8 mouse cellular contexts compared by ENCODE assay signal in the genomic region with DNA sequence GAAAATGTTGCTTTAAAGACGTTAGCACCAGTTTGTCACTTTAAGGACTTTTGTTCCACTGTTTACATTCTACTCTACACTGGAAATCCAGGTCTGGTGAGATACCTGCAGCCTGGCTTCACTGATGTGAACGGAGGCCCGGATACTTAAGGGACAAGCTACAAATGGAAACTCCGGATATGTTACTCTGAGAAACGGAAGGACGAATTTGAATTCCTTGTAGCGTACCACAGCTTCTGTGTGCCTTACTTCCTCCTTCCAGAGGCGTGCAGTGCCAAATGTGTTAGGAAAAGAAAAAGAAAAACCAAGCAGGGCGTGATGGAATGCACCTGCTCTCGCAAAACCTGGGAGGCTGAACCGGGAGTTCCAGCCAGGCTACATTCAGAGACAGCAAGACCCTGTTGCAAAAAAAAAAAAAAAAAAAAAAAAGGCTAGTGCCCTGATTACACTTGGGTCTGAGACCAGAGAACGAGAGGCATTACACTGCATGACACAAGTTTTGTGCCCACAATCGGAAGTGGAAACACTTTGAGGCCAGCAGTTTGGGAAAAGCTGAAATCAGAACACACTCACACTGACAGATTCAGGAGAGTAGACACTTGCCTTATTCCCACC. TPM values are rescaled to one million over a fixed set of nuclear protein-coding genes. Genes with fewer than 3 reads are reported as not detected.
DNase-seq lines count a peak whose midpoint lies in the region; ATAC-seq and TF ChIP-seq lines count a peak whose summit lies in the region.

No protein-coding gene starts in this region.

- TF ChIP-seq CTCF in MEL (IDR thresholded peaks at IDR 0.05 in 2 of 3, conservative IDR thresholded peaks at IDR 0.05 in 1 of 3; ENCODE audit: control insufficient read depth in 1 of 3, insufficient read depth in 1 of 3, low read depth in 2 of 3, low read length in 3 of 3, poor library complexity in 1 of 3, severe bottlenecking in 1 of 3) = no peak
- TF ChIP-seq CTCF in lung, embryonic 14.5 days (IDR thresholded peaks at IDR 0.05; ENCODE audit: low read depth) = no peak
- no peak for TF ChIP-seq CTCF in small intestine, adult 2 months (IDR thresholded peaks at IDR 0.05; ENCODE audit: extremely low read depth, insufficient read length, insufficient replicate concordance, low read depth, low read length)

- no peaks in the 10 kb centered on the region; the same call in 1 of the 2 replicates for H3K79me2 ChIP-seq in MEL (ENCODE audit: control insufficient read depth, insufficient read depth, low read length, poor library complexity)

- peak overlapping the region; percentile 68 to 90 for H3K4me3 ChIP-seq in MEL (ENCODE audit: control insufficient read depth in 1 of 2, insufficient read depth in 1 of 2, low read depth in 2 of 2, low read length in 2 of 2)
- H3K4me3 ChIP-seq in forebrain, embryonic 13.5 days = peak overlapping the region; percentile 62
- H3K4me3 ChIP-seq in intestine, embryonic 15.5 days (replicated peaks) = peak overlapping the region; percentile 72
- H3K4me3 ChIP-seq in lung, embryonic 14.5 days (ENCODE audit: low read depth, low read length) = peak overlapping the region; percentile 59
- peak overlapping the region; percentile 92 for H3K4me3 ChIP-seq in small intestine, adult 2 months (ENCODE audit: low read depth, low read length)

- H3K27me3 ChIP-seq in MEL (ENCODE audit: control insufficient read depth in 1 of 2, insufficient read depth in 2 of 2, low read length in 2 of 2) = no peaks in the 10 kb centered on the region
- peaks cover 8% of the 10 kb centered on the region; the same call in 1 of the 2 replicates for H3K27me3 ChIP-seq in forebrain, embryonic 13.5 days
- H3K27me3 ChIP-seq in intestine, embryonic 15.5 days (replicated peaks) = no peaks in the 10 kb centered on the region
- H3K27me3 ChIP-seq in lung, embryonic 14.5 days (ENCODE audit: insufficient read depth, low read length) = no peaks in the 10 kb centered on the region
- no peaks in the 10 kb centered on the region for H3K27me3 ChIP-seq in small intestine, adult 2 months (ENCODE audit: control insufficient read depth, insufficient read depth, low read length)

- peak overlapping the region; percentile 75 for H3K9ac ChIP-seq in MEL (ENCODE audit: control insufficient read depth, low read depth, low read length, poor library complexity, severe bottlenecking)
- H3K9ac ChIP-seq in forebrain, embryonic 13.5 days = peak overlapping the region; percentile 81
- H3K9ac ChIP-seq in intestine, embryonic 15.5 days = peak overlapping the region; percentile 82
- H3K9ac ChIP-seq in lung, embryonic 14.5 days = peak overlapping the region; percentile 53

- no peak for TF ChIP-seq RAD21 in MEL (IDR thresholded peaks at IDR 0.05; ENCODE audit: low read depth, low read length)

- DNase-seq in heart, adult 11 months = peak; percentile 94
- DNase-seq in heart, adult 9 months (ENCODE audit: low spot score in 2 of 2) = no peak
- peak; percentile 90 for DNase-seq in MEL (ENCODE audit: low read depth, low spot score)
- peak; percentile 67 for DNase-seq in lung, embryonic 14.5 days
- DNase-seq in layer of hippocampus, postnatal 36 days = no peak

- no peaks in the 10 kb centered on the region for H3K9me3 ChIP-seq in MEL (replicated peaks; ENCODE audit: insufficient read depth, low read length)
- no peaks in the 10 kb centered on the region for H3K9me3 ChIP-seq in forebrain, embryonic 13.5 days (replicated peaks)
- no peaks in the 10 kb centered on the region for H3K9me3 ChIP-seq in intestine, embryonic 15.5 days
- no peaks in the 10 kb centered on the region for H3K9me3 ChIP-seq in lung, embryonic 14.5 days (ENCODE audit: low read depth, low read length)

- peak overlapping the region; percentile 81 for H3K27ac ChIP-seq in MEL (ENCODE audit: control insufficient read depth, low read depth, low read length)
- H3K27ac ChIP-seq in forebrain, embryonic 13.5 days = no peak overlapping the region
- peak overlapping the region; percentile 81 for H3K27ac ChIP-seq in intestine, embryonic 15.5 days
- H3K27ac ChIP-seq in lung, embryonic 14.5 days (ENCODE audit: low read depth) = peak overlapping the region; percentile 80
- H3K27ac ChIP-seq in small intestine, adult 2 months (ENCODE audit: insufficient read depth, low read depth, low read length) = peak overlapping the region; percentile 93

- H3K4me1 ChIP-seq in MEL (ENCODE audit: control insufficient read depth in 1 of 2, insufficient read depth in 2 of 2, low read length in 2 of 2) = peaks cover 0 to 13% of the 10 kb centered on the region in 2 experiments; a peak in 2 of 4 replicates
- H3K4me1 ChIP-seq in forebrain, embryonic 13.5 days = peaks cover 4% of the 10 kb centered on the region
- peaks cover 7% of the 10 kb centered on the region; the same call in 1 of the 2 replicates for H3K4me1 ChIP-seq in intestine, embryonic 15.5 days (replicated peaks)
- H3K4me1 ChIP-seq in lung, embryonic 14.5 days (ENCODE audit: insufficient read depth) = peaks cover 4% of the 10 kb centered on the region; the same call in 1 of the 2 replicates
- H3K4me1 ChIP-seq in small intestine, adult 2 months (ENCODE audit: control insufficient read depth, insufficient read depth, insufficient read length, low read length) = peaks cover 7% of the 10 kb centered on the region; the same call in 1 of the 2 replicates

- WGBS in forebrain, embryonic 13.5 days = 11% methylated on average over 13 of the region's 13 CpGs
- WGBS in intestine, embryonic 15.5 days = 9% methylated on average over 13 of the region's 13 CpGs
- WGBS in lung, embryonic 14.5 days = 7% methylated on average over 13 of the region's 13 CpGs
- WGBS in small intestine, adult 2 months = 1% methylated on average over 13 of the region's 13 CpGs

- ATAC-seq in forebrain, embryonic 13.5 days = peak; percentile 4
- ATAC-seq in intestine, embryonic 15.5 days = peak; percentile 73
- ATAC-seq in lung, embryonic 14.5 days (ENCODE audit: insufficient read depth) = peak; percentile 65

- TF ChIP-seq POLR2A in MEL (IDR thresholded peaks at IDR 0.05; ENCODE audit: control insufficient read depth in 1 of 2, insufficient read depth in 1 of 2, low read depth in 1 of 2, low read length in 2 of 2, poor library complexity in 1 of 2) = peak in 1 of 2 experiments; percentile 68; a peak in 2 of 4 replicates
- TF ChIP-seq POLR2A in small intestine, adult 2 months (IDR thresholded peaks at IDR 0.05; ENCODE audit: low read depth, low read length) = no peak

- H3K36me3 ChIP-seq in MEL (ENCODE audit: control insufficient read depth in 1 of 2, insufficient read depth in 2 of 2, low read length in 2 of 2) = peaks cover 0 to 4% of the 10 kb centered on the region in 2 experiments; a peak in 1 of 4 replicates
- no peaks in the 10 kb centered on the region for H3K36me3 ChIP-seq in forebrain, embryonic 13.5 days (ENCODE audit: poor library complexity, severe bottlenecking)
- no peaks in the 10 kb centered on the region for H3K36me3 ChIP-seq in intestine, embryonic 15.5 days
- H3K36me3 ChIP-seq in lung, embryonic 14.5 days (ENCODE audit: insufficient read depth) = no peaks in the 10 kb centered on the region
- no peaks in the 10 kb centered on the region for H3K36me3 ChIP-seq in small intestine, adult 2 months (ENCODE audit: control insufficient read depth, insufficient read depth, low read length)

- H3K4me2 ChIP-seq in forebrain, embryonic 13.5 days = peak overlapping the region; percentile 80
- H3K4me2 ChIP-seq in intestine, embryonic 15.5 days (replicated peaks) = peak overlapping the region; percentile 87
- H3K4me2 ChIP-seq in lung, embryonic 14.5 days = peak overlapping the region; percentile 86

- no peak for TF ChIP-seq EP300 in MEL (IDR thresholded peaks at IDR 0.05; ENCODE audit: low read depth in 1 of 2, low read length in 2 of 2)

TF ChIP-seq in MEL, 35 proteins besides CTCF, POLR2A, EP300 and RAD21 (continues in another document):
- TF ChIP-seq USF2 (IDR thresholded peaks at IDR 0.05; ENCODE audit: borderline replicate concordance in 1 of 2, insufficient read depth in 1 of 2, low read depth in 1 of 2, low read length in 2 of 2) (no peak), GABPA (IDR thresholded peaks at IDR 0.05; ENCODE audit: low read depth, low read length) (no peak), MAX (IDR thresholded peaks at IDR 0.05; ENCODE audit: low read length) (peak; percentile 77), ELF1 (IDR thresholded peaks at IDR 0.05; ENCODE audit: low read depth, low read length) (peak; percentile 82), ZKSCAN1 (IDR thresholded peaks at IDR 0.05; ENCODE audit: low read depth, low read length) (no peak), MEF2A (IDR thresholded peaks at IDR 0.05; ENCODE audit: extremely low read depth, insufficient replicate concordance, low read depth, low read length, poor library complexity, severe bottlenecking) (no peak), SIN3A (IDR thresholded peaks at IDR 0.05; ENCODE audit: low read length) (peak; percentile 50), GATA1 (IDR thresholded peaks at IDR 0.05; ENCODE audit: low read depth, low read length) (no peak), CHD2 (IDR thresholded peaks at IDR 0.05; ENCODE audit: low read length) (no peak), USF1 (IDR thresholded peaks at IDR 0.05; ENCODE audit: low read depth, low read length) (no peak), TCF12 (IDR thresholded peaks at IDR 0.05; ENCODE audit: low read depth, low read length) (peak; percentile 22; the same call in 1 of the 2 replicates), SMC3 (IDR thresholded peaks at IDR 0.05; ENCODE audit: low read depth, low read length) (no peak)

RNA-seq across cellular contexts. Expression of a gene that starts 0.6 kb away (rescaled TPM):
- total RNA-seq in MEL (2012; rRNA removed) = 16.8 and 17.8 TPM in 2 replicates
- 10 to 100 TPM in 1 of 2 experiments, not detected in 1; 22.0 TPM for polyA plus RNA-seq in MEL (2012; ENCODE audit: insufficient read depth in 1 of 2, insufficient read length in 2 of 2, low read depth in 1 of 2, low replicate concordance in 2 of 2, missing spikeins in 1 of 2)
- polyA plus RNA-seq in forebrain, embryonic 13.5 days (2015; fragmentation: Nextera tagmentation; extraction: Ambion mirVana) = 5.2 and 5.4 TPM in 2 replicates
- 91.6 and 103 TPM in 2 replicates for polyA plus RNA-seq in intestine, embryonic 15.5 days (2015; fragmentation: Nextera tagmentation; extraction: Ambion mirVana)
- polyA plus RNA-seq in lung, embryonic 14.5 days (2014; fragmentation: Nextera tagmentation; extraction: Ambion mirVana) = 21.3 and 22.2 TPM in 2 replicates
- 124 and 167 TPM in 2 replicates for polyA plus RNA-seq in small intestine, adult 2 months (2012; rRNA removed)
- 10 to 100 TPM; 16.5 to 17.8 TPM for total RNA-seq in layer of hippocampus, postnatal 36 days (2021)

RNA-seq across cellular contexts. Expression of a gene that starts 24.9 kb away (rescaled TPM):
- 2.4 and 2.5 TPM in 2 replicates for total RNA-seq in MEL (2012; rRNA removed)
- polyA plus RNA-seq in MEL (2012; ENCODE audit: insufficient read depth in 1 of 2, insufficient read length in 2 of 2, low read depth in 1 of 2, low replicate concordance in 2 of 2, missing spikeins in 1 of 2) = 1 to 10 TPM in 1 of 2 experiments, not detected in 1; 5.1 TPM
- polyA plus RNA-seq in forebrain, embryonic 13.5 days (2015; fragmentation: Nextera tagmentation; extraction: Ambion mirVana) = 16.4 and 16.5 TPM in 2 replicates
- 9.4 and 11.9 TPM in 2 replicates for polyA plus RNA-seq in intestine, embryonic 15.5 days (2015; fragmentation: Nextera tagmentation; extraction: Ambion mirVana)
- 15.0 and 16.0 TPM in 2 replicates for polyA plus RNA-seq in lung, embryonic 14.5 days (2014; fragmentation: Nextera tagmentation; extraction: Ambion mirVana)
- polyA plus RNA-seq in small intestine, adult 2 months (2012; rRNA removed) = 0.38 and 0.58 TPM in 2 replicates
- 10 to 100 TPM; 16.3 to 16.5 TPM for total RNA-seq in layer of hippocampus, postnatal 36 days (2021)

Comparison
In these comparisons a context has a peak if more than half of its experiments do, and no peak if none do; other contexts are left out.
1. DNase-seq: peak in heart, adult 11 months (single experiment), MEL (single experiment) and lung, embryonic 14.5 days (single experiment); none in heart, adult 9 months (0 of 2) and layer of hippocampus, postnatal 36 days (0 of 2).
2. ATAC-seq: peak in every context shown above with its lines; median percentile 73 in intestine, embryonic 15.5 days; 65 in lung, embryonic 14.5 days; 4 in forebrain, embryonic 13.5 days.
3. Peak in every context shown above with its lines, with median percentiles within 50 percentile points of each other: H3K4me3 ChIP-seq, H3K9ac ChIP-seq and H3K4me2 ChIP-seq.